Mouse (Mus musculus): ENCODE measurements around the gene Ddx47.

Ddx47 gene

DNA sequence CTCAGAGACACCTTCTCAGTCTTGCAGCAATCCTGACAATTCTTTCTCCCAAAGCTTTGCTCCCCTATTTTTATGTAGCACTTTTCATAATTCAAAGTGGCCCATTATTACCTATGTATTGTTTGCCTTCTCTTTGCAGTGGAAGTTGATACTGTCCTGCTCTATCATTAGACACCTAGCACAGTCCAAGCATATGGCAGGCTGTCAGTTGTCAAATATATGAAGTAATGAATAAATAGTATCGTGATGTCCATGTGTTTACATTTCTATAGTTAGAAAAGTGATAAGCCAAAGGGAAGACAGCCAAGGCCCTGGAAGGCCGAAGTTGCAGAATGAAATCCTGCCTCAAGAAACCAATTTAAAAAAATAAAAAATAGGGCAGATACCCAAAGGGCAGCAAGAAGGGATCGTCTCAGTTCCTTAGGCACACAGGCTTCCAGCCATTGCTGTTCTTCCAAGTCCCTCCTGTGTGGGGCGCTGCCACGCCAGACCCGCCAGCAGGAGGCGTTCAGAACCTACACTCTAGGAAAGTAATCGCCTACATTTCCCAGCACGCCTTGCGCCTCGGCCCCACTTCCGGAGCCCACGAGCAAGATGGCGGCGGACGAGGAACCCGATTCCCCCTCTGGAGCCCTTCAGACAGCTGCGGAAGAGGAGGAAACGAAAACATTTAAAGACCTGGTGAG lies at the start of gene Ddx47:
Gene Ddx47, plus strand, starts transcription at position 565 of the 686 bp plus-strand sequence.
- peak; percentile 94 to 98 for DNase-seq (ENCODE audit: inconsistent age in 2 of 2, low spot score in 1 of 2)

DNA sequence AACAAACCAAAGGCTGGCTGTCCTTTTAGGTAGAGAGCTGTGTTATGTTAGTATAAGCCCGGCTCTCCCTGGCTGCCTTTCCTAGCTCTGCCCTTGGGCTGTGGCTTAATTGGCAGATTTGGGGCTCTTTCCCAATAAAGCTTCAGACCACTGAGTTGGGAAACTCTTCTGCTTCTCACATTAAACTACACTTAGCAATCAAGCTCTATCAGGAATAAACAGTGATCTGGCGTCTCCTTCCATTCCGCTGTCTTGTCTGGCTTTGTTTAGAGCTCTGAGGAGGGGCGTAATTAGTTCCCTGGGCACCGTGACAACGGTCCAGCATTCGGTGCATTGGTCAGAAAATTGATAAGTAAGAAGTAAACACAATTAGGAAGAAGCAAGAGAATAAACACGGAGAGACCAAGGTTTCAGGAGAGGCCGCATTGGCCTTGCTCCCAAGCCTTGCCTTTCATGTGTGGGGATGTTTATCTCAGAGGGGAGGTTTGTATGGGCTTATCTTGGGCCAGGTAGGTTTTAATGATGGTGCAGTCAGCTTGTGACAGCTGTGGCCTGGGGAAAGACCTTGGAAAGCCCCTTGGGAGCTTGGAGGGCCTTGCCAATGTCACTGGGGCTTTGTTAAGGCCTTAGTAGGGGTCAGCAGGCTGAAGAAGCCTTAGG lies 49.4 kb upstream of the Ddx47 start:
- peak in 1 of 2 experiments; percentile 74 for DNase-seq (ENCODE audit: inconsistent age in 2 of 2, low spot score in 1 of 2)

DNA sequence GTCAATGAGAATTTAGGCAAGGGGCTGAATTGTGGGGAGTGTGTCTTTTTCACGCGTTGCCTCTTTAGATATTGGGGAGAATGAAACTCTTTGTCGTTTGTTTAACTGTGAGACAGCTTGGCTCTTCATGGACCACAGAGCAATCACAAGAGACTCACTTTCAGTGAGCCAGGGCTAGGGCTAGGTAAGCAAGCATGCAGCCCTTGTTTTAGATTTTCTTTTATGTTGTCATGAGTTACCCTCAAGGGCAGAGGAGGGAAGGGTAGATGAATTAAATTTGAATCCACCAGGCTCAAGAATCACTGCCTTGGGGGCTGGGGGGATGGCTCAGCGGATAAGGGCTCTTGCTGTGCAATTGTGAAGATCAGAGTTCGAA lies 48.9 kb upstream of the Ddx47 start:
- no peak for DNase-seq (ENCODE audit: inconsistent age in 2 of 2, low spot score in 1 of 2)

DNA sequence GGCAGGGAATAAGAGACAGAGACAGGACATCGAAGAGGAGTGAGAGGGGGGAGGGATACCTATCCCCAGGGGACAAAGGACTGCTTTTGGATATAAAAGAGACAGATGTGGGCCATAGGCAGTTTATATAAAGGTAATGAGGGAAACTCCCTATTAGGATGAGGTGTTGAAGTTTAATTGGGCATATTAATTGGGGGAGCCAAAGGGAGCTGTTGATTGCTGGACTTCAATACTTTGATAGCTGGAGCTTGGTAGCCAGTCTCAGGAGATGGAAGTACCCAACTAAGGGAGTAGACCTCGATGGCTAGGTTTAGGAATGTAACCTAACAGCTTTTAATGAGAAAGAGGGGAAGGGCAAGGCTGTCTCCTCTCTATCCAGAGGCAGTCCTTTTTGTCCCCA lies 47.5 kb upstream of the Ddx47 start:
- no peak for DNase-seq (ENCODE audit: inconsistent age in 2 of 2, low spot score in 1 of 2)

DNA sequence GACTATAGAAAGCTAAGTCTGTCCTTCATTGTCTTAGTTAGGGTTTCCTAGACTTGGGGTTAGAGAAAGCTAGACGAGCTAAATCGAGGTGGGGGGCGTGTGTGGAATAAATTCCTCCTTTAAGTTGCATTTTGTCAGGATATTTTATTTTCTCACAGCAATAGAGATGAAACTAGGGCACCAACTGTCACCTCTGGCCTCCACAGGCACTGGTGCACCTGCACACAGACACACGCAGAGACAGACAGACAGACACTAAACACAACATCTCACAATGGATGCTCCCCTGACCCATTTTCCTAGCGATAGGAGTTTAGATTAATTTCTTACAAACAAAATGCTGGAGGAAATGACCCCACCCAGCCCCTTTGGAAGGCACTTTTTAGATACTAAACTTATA lies 44.7 kb upstream of the Ddx47 start:
- no peak for DNase-seq (ENCODE audit: inconsistent age in 2 of 2, low spot score in 1 of 2)

DNA sequence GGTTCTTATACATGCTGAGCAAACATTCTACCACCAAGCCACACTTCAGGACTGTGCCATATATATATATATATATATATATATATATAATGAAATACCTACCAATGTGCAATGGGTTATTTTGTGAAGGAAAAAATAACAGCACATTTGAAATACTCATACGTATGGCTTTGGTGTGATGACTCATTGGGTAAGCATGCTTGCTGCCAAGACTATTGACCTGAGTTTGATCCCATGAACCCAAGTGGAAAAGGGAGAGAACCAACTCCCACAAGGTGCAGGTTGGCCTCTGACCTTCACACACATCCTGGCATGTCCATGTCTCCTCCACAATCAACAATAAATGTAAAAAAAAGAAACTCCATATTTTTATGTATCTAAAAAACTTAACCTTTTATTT lies 43.1 kb upstream of the Ddx47 start:
- no peak for DNase-seq (ENCODE audit: inconsistent age in 2 of 2, low spot score in 1 of 2)

DNA sequence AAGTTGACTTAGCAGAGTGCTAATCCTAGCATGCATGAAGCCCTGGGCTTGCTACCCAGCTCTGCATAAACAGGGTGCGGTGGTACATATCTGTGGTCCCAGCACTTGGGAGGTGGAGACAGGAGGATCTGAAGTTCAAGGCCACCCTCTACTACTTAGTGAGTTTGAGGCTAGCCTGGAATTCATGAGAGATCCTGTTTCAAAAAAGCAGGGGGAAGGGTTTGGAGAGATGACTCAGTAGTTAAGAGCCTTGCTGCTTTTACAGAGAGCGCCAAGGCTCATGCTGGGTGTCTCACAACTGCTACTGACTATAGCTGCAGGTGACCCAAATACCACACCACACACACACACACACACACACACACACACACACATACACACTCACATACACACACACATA lies 41.9 kb upstream of the Ddx47 start:
- peak in 1 of 2 experiments; percentile 31 for DNase-seq (ENCODE audit: inconsistent age in 2 of 2, low spot score in 1 of 2)

DNA sequence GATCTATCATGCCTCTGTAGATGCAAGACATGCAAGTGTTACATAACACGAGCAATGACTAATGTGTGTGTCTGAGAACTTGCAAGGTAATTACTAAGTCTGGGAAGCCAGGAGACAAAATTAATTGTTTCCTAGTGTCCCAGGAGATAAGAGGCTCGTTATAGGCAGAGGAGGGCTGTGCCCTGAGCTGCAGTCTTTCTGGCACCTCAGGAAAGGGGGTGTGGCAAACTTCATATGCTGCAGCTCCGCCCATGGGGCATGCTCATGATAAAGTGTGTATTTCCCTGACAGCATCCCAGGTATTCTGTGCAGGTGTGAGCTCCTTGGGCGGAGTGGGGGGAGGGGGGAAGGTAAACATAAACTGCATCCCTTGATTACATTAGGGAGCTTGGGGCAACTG lies 39.3 kb upstream of the Ddx47 start:
- no peak for DNase-seq (ENCODE audit: inconsistent age in 2 of 2, low spot score in 1 of 2)

DNA sequence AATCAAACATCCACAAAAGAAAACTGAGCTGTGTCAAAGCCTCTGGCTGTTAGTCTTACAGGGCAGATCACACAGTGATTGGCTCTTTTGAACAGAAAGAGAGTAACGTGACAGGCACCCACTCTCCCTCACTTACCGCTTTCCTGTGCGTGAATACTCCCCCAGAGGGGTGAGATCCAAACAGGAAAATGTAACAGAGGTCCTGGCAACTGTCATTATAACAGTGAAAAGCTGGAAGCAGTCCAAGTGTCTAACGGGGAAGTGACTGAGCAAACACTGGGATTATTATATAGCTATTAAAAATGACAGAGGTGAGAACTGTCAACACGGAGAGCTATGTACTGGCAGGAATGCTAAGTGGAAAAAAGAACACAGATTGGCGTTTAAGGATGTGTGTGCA lies 34.8 kb upstream of the Ddx47 start:
- DNase-seq (ENCODE audit: inconsistent age in 2 of 2, low spot score in 1 of 2) = no peak

DNA sequence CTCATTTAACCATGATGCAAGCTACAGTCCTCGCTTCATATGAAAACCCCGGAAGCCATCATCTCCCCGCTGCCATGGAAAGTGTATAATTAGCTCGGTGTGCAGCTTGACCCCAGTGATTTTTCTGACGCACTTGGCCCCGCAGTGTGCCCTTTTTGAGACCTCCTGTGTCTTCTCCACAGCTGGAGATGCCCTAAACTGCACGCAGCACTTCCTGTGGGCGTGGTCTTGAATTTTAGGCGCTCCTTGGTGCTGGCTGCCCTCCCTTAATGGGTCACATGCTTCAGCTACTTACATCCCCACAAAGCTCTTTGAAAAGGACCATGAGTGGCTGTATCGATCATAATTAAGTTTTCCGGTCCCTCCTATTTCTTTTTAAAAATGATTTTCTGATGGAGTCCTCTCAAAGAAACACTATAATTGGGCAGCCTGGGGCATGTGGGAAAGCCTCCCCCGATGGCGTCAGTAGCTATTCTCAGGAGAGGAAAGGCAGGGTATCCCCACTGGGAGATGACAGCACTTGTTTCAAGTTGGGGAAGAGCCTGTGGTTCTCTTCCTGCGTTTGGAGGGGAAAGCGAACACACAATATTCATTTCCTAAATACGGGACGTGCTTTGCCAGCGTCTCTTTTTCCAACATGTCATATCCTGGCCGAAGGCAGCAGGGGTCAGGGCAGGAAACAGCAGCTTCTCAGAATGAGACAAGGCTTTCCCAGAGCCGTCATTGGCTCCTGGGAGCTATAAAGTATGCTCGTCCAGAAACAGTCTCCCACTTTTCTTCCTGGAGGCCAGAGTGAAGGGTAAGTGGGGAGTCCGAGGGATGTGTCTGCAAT lies 30.0 kb upstream of the Ddx47 start, which contains the start of gene Apold1:
Gene Apold1, plus strand, starts transcription at position 488 of the 832 bp plus-strand sequence.
- DNase-seq (ENCODE audit: inconsistent age in 2 of 2, low spot score in 1 of 2) = peak; percentile 46 to 63

DNA sequence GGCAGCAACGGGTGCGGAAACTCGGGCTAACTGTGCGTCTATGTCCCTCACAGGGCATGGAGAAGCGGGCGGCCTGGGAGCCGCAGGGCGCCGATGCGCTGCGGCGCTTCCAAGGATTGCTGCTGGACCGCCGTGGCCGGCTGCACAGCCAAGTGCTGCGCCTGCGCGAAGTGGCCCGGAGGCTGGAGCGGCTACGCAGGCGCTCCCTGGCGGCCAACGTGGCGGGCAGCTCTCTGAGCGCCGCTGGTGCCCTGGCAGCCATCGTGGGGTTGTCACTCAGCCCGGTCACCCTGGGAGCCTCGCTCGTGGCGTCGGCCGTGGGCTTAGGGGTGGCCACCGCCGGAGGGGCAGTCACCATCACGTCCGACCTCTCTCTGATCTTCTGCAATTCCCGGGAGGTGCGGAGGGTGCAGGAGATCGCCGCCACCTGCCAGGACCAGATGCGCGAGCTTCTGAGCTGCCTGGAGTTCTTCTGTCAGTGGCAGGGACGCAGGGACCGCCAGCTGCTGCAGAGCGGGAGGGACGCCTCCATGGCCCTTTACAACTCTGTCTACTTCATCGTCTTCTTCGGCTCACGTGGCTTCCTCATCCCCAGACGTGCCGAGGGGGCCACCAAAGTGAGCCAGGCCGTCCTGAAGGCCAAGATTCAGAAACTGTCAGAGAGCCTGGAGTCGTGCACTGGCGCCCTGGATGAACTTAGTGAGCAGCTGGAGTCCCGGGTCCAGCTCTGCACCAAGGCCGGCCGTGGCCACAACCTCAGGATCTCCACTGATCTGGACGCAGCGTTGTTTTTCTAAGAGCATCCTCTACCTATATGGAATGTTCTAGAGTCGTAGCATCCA lies 27.7 kb upstream of the Ddx47 start:
- DNase-seq (ENCODE audit: inconsistent age in 2 of 2, low spot score in 1 of 2) = peak; percentile 92 to 96

DNA sequence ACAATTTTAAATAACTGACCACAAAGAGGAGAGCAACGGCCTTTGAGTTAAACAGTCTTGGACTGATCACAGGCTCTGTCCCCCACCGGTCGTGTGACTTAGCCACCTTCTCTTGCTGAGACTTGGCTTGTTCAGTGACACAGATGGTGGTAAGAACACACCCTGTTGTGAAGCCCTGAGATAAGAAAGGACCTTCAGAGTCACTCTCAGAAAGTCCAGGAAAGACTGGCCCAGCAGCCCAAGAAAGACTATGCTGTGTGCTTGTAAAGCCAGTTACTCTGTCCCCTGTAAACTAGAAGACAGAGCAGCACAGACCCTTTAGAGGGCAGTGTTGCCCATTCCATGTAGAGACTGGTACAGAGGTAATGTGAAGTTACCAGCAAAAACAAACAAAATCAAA lies 26.7 kb upstream of the Ddx47 start:
- peak in 1 of 2 experiments; percentile 41 for DNase-seq (ENCODE audit: inconsistent age in 2 of 2, low spot score in 1 of 2)

DNA sequence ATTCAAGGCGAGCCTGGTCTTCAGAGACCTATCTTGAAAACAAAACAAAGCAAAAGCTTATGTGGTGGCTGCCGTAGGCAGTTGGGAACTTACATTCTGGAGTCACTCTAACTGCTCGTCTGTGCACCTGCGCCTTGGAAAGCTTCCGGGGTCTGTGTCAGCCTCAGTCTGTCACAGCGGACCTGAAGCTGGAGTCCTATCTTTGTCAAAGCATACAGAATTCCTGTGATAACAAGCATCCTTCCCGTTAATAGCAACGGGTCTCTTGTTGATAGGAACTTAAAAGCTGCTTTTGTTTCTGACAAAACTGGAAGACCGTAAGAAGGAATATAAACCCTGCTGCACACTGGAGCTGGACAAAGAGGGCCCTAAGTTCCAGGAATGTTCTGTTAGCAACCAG lies 23.0 kb upstream of the Ddx47 start:
- no peak for DNase-seq (ENCODE audit: inconsistent age in 2 of 2, low spot score in 1 of 2)

DNA sequence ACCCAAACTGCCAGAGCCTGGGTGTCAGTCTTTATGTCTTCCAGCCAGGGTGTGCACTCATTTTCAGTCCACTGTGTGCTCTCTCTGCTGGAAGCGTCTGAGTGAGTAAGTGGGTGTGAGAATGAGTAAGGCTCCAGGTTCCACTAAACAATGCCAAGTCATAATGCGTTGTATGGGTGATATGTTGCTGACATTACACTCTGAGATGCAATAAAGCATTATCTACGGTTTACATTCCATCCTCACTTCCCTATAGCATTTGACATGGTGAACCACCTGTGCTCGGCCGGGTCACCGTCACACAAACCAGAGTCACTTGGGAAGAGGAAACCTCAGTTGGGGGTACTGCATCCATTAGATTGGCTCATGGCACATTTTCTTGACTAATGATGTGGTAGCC lies 20.7 kb upstream of the Ddx47 start:
- no peak for DNase-seq (ENCODE audit: inconsistent age in 2 of 2, low spot score in 1 of 2)

DNA sequence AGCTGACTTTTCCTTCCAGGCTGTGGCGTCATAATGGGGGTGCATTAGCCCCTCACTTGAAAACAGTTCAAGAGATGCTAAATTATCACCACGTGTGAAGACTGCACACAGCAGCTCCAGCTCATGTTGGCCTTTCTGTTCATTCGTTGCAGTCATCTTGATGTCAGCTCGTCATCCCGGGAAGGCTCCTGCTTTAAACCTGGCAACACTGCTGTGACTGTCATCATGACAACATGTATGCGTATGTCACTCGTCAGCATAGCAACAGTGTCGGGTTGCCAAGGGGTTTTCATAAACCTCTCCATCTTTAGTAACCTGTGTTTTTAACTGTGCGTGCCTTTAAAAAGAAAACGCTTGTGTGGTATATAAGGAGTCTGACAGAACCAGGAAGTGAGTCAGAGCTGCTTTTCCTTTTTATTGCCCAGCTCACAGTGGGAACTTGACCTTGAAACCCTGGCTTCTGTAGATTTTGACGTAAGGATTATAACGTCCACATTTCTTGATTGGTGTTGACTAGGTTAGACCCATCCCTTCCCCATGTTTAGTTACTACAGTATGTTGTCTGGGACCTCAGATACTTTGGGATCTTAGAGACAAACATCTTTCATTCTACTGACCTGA lies 17.3 kb upstream of the Ddx47 start:
- DNase-seq (ENCODE audit: inconsistent age in 2 of 2, low spot score in 1 of 2) = no peak

DNA sequence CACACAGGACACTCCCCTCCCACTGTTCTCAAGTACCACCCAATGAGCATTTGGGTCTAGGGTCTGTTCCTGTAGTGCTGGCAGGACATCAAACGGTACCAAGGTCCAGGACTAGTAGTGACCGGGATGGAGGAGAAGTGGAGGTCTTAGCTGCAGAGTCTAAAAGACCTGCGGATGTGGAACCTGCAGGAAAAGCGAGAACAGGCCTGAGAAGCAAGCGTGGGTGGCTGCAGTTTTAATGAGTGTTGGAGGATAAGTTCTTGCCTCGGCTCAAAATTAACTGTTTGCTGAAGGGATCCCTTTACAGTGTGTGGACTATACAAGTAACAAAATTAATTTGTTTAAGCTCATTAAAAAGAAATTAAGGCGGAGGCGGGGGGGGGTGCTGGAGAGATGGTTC lies 16.4 kb upstream of the Ddx47 start:
- no peak for DNase-seq (ENCODE audit: inconsistent age in 2 of 2, low spot score in 1 of 2)

DNA sequence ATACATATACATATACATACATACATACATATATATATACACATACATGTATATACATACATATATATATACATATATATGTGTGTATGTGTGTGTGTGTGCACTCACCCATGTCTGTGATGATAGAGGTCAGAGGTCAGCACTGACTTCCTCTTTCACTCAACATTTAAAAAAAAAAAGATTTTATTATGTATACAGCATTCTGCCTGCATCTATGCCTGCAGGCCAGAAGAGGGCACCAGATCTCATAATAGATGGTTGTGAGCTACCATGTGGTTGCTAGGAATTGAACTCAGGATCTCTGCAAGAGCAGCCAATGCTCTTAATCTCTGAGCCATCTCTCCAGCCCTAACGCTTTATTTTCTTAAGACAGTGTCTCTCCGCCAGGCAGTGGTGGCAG lies 14.5 kb upstream of the Ddx47 start:
- DNase-seq (ENCODE audit: inconsistent age in 2 of 2, low spot score in 1 of 2) = no peak

DNA sequence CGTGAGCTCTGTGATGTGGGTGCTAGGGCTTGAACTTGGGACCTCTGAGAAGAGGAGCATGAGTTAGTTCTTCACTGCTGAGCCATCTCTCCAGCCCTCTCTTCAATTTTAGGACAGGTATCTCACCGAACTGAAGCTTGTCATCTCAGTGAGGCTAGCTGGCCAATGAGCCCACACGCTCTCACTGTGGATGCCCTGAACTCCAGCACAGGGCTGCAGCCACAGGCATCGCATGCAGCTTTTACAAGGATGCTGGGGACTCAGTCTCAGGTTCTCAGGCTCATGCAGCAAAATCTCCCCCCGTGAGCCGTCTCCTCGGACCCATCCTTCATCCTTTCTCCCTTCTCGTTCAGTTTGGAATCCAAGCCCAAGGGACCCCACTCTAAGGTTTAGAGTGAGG lies 13.3 kb upstream of the Ddx47 start:
- DNase-seq (ENCODE audit: inconsistent age in 2 of 2, low spot score in 1 of 2) = no peak

DNA sequence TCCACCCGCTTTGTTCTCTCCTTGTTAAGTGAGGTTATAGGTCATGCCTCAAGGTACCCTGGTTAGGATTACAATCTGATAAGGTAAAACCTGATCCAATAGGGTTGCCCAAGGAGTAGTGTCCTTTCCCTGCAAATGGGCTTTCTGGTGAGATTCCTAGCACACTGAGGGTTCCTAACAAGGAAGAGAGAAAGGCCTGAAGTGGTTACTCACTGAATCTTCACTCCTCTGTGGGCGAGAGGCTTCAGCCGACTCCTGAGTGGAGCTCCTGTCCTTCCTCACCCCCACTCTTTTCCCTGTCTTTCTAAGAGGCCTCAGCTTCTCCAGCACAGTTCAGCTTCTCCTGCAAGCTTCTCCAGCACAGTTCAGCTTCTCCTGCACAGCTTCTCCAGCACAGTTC lies 12.6 kb upstream of the Ddx47 start:
- no peak for DNase-seq (ENCODE audit: inconsistent age in 2 of 2, low spot score in 1 of 2)

DNA sequence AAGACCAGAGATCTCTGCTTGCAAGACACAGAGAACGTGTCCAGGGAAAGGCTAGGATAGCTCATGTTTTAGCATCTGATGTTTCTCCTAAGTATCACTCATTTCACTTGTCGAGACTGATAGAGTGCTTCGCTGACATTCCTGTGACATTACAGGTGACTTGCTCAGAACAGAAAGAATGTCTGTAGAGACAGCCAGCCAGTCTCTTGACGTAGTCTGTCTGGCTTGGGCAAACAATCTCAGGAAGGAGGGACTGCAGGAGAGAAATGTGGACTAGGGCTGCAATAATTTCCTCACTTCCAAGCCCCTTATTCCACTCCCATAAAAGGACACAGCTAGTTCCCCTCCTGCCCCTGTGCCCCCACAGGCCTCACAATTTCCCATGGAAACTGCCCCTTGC lies 11.1 kb upstream of the Ddx47 start:
- no peak for DNase-seq (ENCODE audit: inconsistent age in 2 of 2, low spot score in 1 of 2)

DNA sequence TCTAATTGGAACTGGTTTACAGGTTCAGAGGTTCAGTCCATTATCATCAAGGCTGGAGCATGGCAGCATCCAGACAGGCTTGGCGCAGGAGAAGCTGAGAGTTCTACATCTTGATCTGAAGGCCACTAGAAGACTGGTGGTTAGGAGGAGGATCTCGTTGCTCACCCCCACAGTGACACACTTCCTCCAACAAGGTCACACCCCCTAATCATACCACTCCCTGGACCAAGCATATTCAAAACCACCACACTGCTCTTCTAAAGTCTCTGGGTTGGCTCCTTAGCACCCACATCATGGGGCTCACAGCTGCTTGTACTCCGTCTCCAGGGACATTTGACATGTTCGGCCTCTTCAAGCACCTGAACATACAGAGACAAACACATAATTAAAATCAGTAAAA lies 9.4 kb upstream of the Ddx47 start:
- DNase-seq (ENCODE audit: inconsistent age in 2 of 2, low spot score in 1 of 2) = no peak

Data from adrenal gland, adult (tissue).